Mouse (Mus musculus) forebrain, embryonic 14.5 days (tissue): ENCODE results near the gene Gm20388. TPM values are rescaled to one million over a fixed set of nuclear protein-coding genes. Genes with fewer than 3 reads are reported as not detected.
"Not testable (repeated sequence)": the region's sequence is repeated elsewhere in the genome, so short reads cannot be mapped to it uniquely, and the experiment has no call there.

Source experiments
- ATAC-seq: fragments of 200-750 bp; cut with Nextera tagmentation; 2 replicates; pipeline ENCODE4 v1.8.0; 2017; ENCODE audit warnings: mild to moderate bottlenecking, moderate library complexity
- DNase-seq: peaks from one replicate; pipeline ENCODE4 v3.0.0-alpha.2; 2015; ENCODE audit warnings: low spot score
- H3K27ac ChIP-seq: fragments of 300-500 bp; sonication (generic); 2 replicates; pipeline ENCODE4 v1.5.1; 2014; ENCODE audit warnings: low read depth, mild to moderate bottlenecking, control low read depth, low read length, moderate library complexity
- H3K27me3 ChIP-seq: fragments of 300-500 bp; sonication (generic); replicated peaks from 2 replicates; pipeline ENCODE4 v1.6.1; 2014; ENCODE audit warnings: low read length, control low read depth, mixed read lengths; ENCODE audit not compliant: control insufficient read depth, insufficient read depth
- H3K36me3 ChIP-seq: fragments of 300-500 bp; sonication (generic); 2 replicates; pipeline ENCODE4 v1.6.1; 2014; ENCODE audit warnings: low read length, control low read depth; ENCODE audit not compliant: control insufficient read depth, insufficient read depth
- H3K4me1 ChIP-seq: fragments of 300-500 bp; sonication (generic); 2 replicates; pipeline ENCODE4 v1.6.1; 2014; ENCODE audit warnings: antibody characterized with exemption, low read length, control low read depth; ENCODE audit not compliant: control insufficient read depth, insufficient read depth
- H3K4me2 ChIP-seq: fragments of 300-500 bp; sonication (generic); 2 replicates; pipeline ENCODE4 v1.6.1; 2014; ENCODE audit warnings: mild to moderate bottlenecking, control low read depth, low read length
- H3K4me3 ChIP-seq: fragments of 300-500 bp; sonication (generic); 2 replicates; pipeline ENCODE4 v1.5.1; 2014; ENCODE audit warnings: low read depth, low read length, control low read depth
- H3K9ac ChIP-seq: fragments of 300-500 bp; sonication (generic); 2 replicates; pipeline ENCODE4 v1.6.1; 2014; ENCODE audit warnings: mild to moderate bottlenecking, low read length, control low read depth, moderate library complexity
- H3K9me3 ChIP-seq: fragments of 300-500 bp; sonication (generic); replicated peaks from 2 replicates; pipeline ENCODE4 v1.6.1; 2016; ENCODE audit warnings: low read length, control low read depth, mixed read lengths; ENCODE audit not compliant: control insufficient read depth
- WGBS: fragments of 180-500 bp; shearing (Covaris S2); extraction: QIAGEN DNeasy Blood & Tissue Kit; methylation state at CpG from one replicate; pipeline ENCODE4 v1.1.7; 2014; 5-methylcytosine and 5-hydroxymethylcytosine counted together
- polyA plus RNA-seq: library from polyadenylated mRNA; unstranded; fragments of >200 nt; fragmentation: Nextera tagmentation; extraction: Ambion mirVana; gene quantifications from 2 replicates; pipeline ENCODE4 v1.2.1, GENCODE M21; 2014

Gm20388 gene
- polyA plus RNA-seq, 1 experiment from 2014 or later: 7.4 TPM

DNA sequence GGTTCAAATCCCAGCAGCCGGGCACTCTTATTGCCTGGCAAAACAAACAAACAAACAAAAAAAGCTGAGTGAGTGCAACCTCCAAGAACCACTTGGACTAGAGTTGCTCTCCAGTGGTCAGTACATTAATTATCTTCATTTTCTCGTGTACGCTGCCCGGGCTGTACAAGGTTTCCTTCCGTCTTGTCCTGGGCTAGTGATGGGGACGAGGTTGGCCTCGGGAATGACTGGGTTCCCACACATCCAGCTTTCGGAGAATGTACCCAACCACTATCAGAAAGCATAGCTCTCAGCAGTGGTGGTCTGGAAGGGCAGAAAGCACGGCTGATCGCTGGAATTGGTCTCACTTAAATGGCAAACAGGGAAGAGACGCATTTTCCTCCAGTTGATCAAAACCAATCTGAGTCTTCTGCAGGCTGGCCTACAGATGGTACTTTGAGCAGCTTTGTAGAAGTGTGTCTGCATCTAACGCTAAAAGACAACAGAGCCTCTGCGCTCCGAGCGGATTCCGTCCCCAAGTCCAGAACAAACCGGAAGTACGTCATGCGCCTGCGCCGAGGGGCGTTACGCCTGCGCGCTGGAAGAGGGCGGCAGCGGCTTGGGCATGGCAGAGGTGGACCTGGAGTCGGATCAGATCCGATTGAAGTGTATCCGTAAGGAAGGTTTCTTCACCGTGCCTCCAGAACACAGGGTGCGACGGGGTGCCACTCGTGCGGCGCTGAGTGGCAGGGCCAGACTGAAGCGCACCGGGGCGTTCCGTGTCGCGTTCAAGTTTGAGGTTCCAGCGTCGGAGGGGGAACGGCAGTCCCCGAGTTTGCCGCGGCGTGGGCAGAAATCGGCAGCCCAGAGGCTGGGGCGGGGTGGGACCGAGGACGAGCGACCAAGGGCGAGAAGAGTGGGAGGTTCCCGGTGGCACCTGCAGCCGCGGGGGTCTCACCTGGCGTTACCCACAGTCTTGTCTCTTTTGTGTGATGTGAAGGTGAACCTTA lies 3313.9 kb downstream of the Gm20388 start, which contains the start of gene Cdk10:
Gene Cdk10 (plus strand): TSS at position 565 of the 989 bp plus-strand sequence.
- DNase-seq (peak; percentile 95), ATAC-seq (peak; percentile 95)
- H3K27ac ChIP-seq: peak within 1 kb of the TSS; percentile 72
- H3K36me3 ChIP-seq: peaks cover 31% of the 10 kb centered on the region
- WGBS: 4% methylated on average over 59 of the region's 59 CpGs
- peak within 1 kb of the TSS; percentile 66 for H3K4me2 ChIP-seq
- peak within 1 kb of the TSS; percentile 77 for H3K9ac ChIP-seq
- H3K4me1 ChIP-seq: peaks cover 10% of the 10 kb centered on the region
- H3K9me3 ChIP-seq: no peaks in the 10 kb centered on the region
- no peaks in the 10 kb centered on the region for H3K27me3 ChIP-seq
- H3K4me3 ChIP-seq: peak within 1 kb of the TSS; percentile 82

DNA sequence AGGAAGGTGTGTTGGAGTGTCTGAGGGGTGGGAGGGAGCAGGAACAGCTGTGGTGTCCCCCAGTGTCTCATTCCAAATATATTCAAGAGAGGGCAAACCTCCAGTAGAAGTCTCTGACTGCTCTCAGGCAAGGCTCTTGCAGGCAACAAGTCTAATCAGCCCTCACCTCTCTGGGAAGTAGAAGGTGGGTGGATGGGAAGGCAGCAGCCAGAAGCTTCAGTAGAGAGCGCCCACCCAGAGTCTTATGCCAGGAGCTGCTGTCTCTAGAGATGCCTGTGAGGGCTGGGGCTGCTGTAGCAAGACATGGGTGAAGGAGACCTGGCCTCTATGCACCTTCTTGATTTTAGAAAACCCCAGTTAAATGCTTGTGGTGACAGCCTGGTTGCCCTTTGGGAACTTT lies 3317.8 kb downstream of the Gm20388 start:
- Histone ChIP-seq H3K4me2 (no peak overlapping the region), H3K4me1 (peaks cover 10% of the 10 kb centered on the region), H3K4me3 (no peak overlapping the region), H3K27ac (no peak overlapping the region), H3K9ac (no peak overlapping the region), H3K27me3 (no peaks in the 10 kb centered on the region), H3K9me3 (no peaks in the 10 kb centered on the region), H3K36me3 (peaks cover 31% of the 10 kb centered on the region)
- DNase-seq (no peak), ATAC-seq (no peak)
- WGBS: 100% methylated on average over 1 of the region's 1 CpGs

DNA sequence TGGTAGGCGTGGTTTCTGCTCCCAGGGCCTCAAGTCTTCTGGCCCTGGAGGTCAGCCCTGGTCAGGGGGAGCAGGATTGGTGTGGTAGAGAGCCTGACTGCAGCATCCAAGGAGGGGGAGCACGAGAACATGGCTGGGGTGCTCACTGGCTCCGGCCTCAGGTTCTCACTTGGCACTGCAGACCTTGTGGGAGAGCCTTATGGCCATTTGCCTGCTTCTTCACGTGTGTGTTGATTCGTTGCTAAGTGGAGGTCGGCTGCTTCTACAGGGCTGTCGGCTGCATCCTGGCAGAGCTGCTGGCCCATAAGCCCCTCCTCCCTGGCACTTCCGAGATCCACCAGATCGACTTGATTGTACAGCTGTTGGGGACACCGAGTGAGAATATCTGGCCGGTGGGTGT lies 3319.7 kb downstream of the Gm20388 start:
- not testable (repeated sequence) for H3K27ac ChIP-seq, DNase-seq, H3K4me2 ChIP-seq, H3K4me1 ChIP-seq, H3K9ac ChIP-seq, H3K9me3 ChIP-seq, ATAC-seq, H3K4me3 ChIP-seq
- Histone ChIP-seq H3K36me3 (peaks cover 31% of the 10 kb centered on the region), H3K27me3 (peaks cover 12% of the 10 kb centered on the region)
- WGBS: 83% methylated on average over 9 of the region's 11 CpGs

DNA sequence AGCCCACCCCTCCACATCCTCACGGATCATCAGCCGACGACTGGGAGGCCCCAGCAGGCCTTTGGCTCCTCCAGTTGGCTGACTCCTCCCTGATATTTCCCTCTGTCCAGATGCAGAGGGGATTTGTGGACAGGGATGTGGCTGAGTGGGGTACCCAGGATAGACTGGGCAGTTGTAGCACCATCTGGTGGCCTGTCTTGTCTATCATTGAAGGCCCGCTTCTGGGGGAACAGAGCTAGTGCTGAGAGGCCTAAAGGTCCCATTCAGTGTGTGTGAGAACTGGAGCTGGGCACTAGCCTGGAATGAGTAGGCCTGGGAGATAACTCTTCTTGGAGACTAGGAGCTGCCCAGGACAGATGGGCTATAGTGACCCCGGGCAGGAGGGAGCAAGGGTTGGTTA lies 3321.1 kb downstream of the Gm20388 start:
- no peak for ATAC-seq
- peaks cover 7% of the 10 kb centered on the region for H3K4me1 ChIP-seq
- no peak overlapping the region for H3K4me3 ChIP-seq
- H3K27ac ChIP-seq: no peak overlapping the region
- no peak overlapping the region for H3K9ac ChIP-seq
- DNase-seq: no peak
- peaks cover 22% of the 10 kb centered on the region for H3K27me3 ChIP-seq
- WGBS: 60% methylated on average over 5 of the region's 5 CpGs
- no peaks in the 10 kb centered on the region for H3K9me3 ChIP-seq
- H3K4me2 ChIP-seq: no peak overlapping the region
- H3K36me3 ChIP-seq: peaks cover 27% of the 10 kb centered on the region

DNA sequence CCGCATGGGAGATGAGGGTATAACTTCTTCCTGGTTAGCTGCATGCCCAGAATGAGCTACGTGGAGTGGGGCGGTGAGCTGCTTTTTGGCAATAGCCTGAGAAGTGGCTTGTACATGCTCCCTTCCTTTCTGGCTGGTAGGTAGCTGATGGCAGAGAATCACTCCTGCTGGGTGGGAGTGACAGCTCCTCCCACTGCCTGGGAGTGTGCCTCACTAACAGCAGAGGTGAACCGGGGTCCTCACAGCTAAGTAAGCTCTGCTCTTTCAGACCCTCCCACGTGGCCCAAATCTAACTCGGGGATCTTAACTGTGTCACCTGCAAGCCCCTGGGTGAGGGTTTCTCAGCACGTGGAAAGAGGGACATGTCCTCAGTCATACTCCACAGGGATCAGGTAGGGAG lies 3321.9 kb downstream of the Gm20388 start:
- Histone ChIP-seq H3K4me2 (no peak overlapping the region), H3K9me3 (no peaks in the 10 kb centered on the region), H3K4me1 (peaks cover 7% of the 10 kb centered on the region), H3K36me3 (peaks cover 19% of the 10 kb centered on the region), H3K27ac (no peak overlapping the region), H3K27me3 (peaks cover 22% of the 10 kb centered on the region), H3K9ac (no peak overlapping the region), H3K4me3 (no peak overlapping the region)
- WGBS: 44% methylated on average over 7 of the region's 7 CpGs
- ATAC-seq (no peak), DNase-seq (no peak)

DNA sequence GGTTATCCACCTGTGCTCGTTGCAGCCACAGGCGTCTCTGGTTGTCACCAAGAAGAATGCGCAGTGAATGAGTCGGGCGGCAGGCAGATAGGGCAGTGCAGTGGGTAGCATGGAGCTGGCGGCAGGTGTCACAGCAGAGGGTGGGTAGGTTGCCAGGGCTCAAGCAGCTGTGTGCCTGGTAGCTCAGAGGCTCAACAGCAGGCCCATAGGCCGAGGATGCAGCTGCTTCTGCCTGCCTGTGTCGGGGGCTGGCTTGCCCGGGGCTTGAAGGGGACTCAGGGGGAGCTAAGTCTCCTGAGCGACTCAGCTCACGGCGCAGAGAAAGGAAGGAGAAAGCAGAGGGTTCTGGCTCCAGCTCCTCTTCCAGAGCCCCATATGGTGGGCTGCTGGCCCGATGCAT lies 3322.7 kb downstream of the Gm20388 start:
- H3K4me3 ChIP-seq: no peak overlapping the region
- ATAC-seq: no peak
- WGBS: 62% methylated on average over 13 of the region's 13 CpGs
- peaks cover 22% of the 10 kb centered on the region for H3K27me3 ChIP-seq
- peaks cover 7% of the 10 kb centered on the region for H3K4me1 ChIP-seq
- H3K36me3 ChIP-seq: peaks cover 11% of the 10 kb centered on the region; the same call in 1 of the 2 replicates
- no peak for DNase-seq
- no peak overlapping the region for H3K27ac ChIP-seq
- no peak overlapping the region for H3K9ac ChIP-seq
- H3K4me2 ChIP-seq: no peak overlapping the region
- no peaks in the 10 kb centered on the region for H3K9me3 ChIP-seq

DNA sequence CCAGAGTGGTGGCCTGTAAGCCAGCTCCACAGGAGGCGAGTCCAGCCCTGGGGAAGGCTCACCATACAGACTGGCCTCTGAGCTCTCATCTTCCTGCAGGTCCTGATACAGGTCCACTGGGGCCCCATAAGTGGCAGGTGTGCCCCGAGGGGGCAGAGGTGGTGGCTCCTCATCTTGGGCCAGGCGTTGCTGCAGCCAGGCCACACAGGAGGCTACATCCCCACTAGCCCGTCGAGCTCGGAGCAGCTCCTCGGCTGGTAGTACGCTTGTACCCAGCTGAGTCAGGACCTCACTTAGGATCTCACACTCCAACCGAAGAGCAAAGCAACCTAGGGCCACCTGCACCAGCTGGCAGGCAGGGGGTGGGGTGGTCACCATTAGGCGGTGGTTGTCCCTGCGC lies 3323.1 kb downstream of the Gm20388 start:
- Histone ChIP-seq H3K36me3 (peaks cover 7% of the 10 kb centered on the region; the same call in 1 of the 2 replicates), H3K4me2 (no peak overlapping the region), H3K9me3 (no peaks in the 10 kb centered on the region), H3K27me3 (peaks cover 22% of the 10 kb centered on the region), H3K4me3 (no peak overlapping the region), H3K9ac (no peak overlapping the region), H3K4me1 (peaks cover 7% of the 10 kb centered on the region), H3K27ac (no peak overlapping the region)
- 81% methylated on average over 11 of the region's 11 CpGs for WGBS
- ATAC-seq: no peak
- DNase-seq: no peak

DNA sequence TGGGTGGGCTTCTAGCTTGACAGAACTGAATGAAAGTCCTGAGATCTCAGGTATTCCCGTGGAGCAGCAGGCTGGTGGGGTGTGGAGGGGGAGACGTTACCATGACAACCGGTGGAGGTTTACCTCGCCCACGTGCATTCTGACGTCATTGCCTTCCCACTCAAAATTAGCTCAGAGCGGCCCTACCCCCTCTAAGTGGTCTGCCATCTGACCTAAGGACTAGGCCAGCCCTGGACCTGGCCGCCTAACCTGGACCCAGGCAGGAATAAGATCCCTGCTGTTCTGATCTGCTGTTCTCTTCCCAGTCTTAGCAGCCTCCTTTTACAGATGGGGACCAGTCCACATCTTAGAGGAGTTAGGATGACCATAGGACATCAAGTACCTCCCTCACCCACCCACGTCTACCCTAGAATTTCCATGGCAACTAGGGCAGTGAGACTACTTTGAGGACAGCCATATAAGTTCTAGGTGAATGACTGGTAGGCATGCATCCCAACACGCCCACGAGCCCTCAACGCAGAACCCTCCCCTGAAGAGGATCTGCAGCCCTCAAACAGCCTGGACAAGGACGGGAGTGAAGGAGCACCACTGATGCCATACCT lies 3324.4 kb downstream of the Gm20388 start:
- Histone ChIP-seq H3K4me3 (peak overlapping the region; percentile 36), H3K4me2 (peak overlapping the region; percentile 68), H3K36me3 (no peaks in the 10 kb centered on the region), H3K27ac (no peak overlapping the region), H3K9me3 (no peaks in the 10 kb centered on the region), H3K27me3 (peaks cover 22% of the 10 kb centered on the region), H3K4me1 (peaks cover 7% of the 10 kb centered on the region), H3K9ac (peak overlapping the region; percentile 56)
- no peak; the same call in 1 of the 2 replicates for ATAC-seq
- WGBS: 27% methylated on average over 13 of the region's 13 CpGs
- peak; percentile 52 for DNase-seq
